Mouse (Mus musculus) spleen, embryonic (tissue): Measurements from ENCODE around the gene She.
"Not testable (repeated sequence)": the region's sequence is repeated elsewhere in the genome, so short reads cannot be mapped to it uniquely, and the experiment has no call there.

Experiments
- CTCF ChIA-PET: fragments of 350-600 bp; sonication (Branson Sonifier 250); formaldehyde crosslinking; loops from one replicate; lab custom pipeline; 2022; lab: Charles Lee

She gene

GRCm38 (mm10) chr3:89830815-89831591 is at the start of gene She:
TSS of gene She (plus strand) at chr3:89831370.
- CTCF ChIA-PET, result no interaction called here

GRCm38 (mm10) chr3:89781640-89782039 is 49.5 kb upstream of the She start:
- CTCF ChIA-PET, result no interaction called here

GRCm38 (mm10) chr3:89784991-89785753 is 46.0 kb upstream of the She start:
- CTCF ChIA-PET, result interaction anchor here (0.7 kb wide), 1 partner anchor 18 kb away, joined by 3 read pairs; no protein-coding TSS in a partner anchor

- CTCF ChIA-PET, result no interaction called here
These were observed 44.9 kb upstream of the She start for GRCm38 (mm10) chr3:89786275-89786674.

GRCm38 (mm10) chr3:89788680-89789352 is 42.4 kb upstream of the She start:
- CTCF ChIA-PET, result interaction anchor here (0.6 kb wide), 1 partner anchor 168 kb away, joined by 3 read pairs; no protein-coding TSS in a partner anchor

- CTCF ChIA-PET, result no interaction called here
These were observed 36.6 kb upstream of the She start for GRCm38 (mm10) chr3:89794616-89795015.

GRCm38 (mm10) chr3:89795746-89796145 is 35.4 kb upstream of the She start:
- CTCF ChIA-PET, result no interaction called here

GRCm38 (mm10) chr3:89796358-89796757 is 34.8 kb upstream of the She start:
- CTCF ChIA-PET, result no interaction called here

- CTCF ChIA-PET, result interaction anchor here (0.7 kb wide), 1 partner anchor 133 kb away, joined by 6 read pairs; no protein-coding TSS in a partner anchor
These were observed 32.7 kb upstream of the She start for GRCm38 (mm10) chr3:89798518-89798917.

GRCm38 (mm10) chr3:89799476-89799875 is 31.7 kb upstream of the She start:
- CTCF ChIA-PET, result no interaction called here

- CTCF ChIA-PET, result not testable (repeated sequence)
These were observed 31.1 kb upstream of the She start for GRCm38 (mm10) chr3:89800078-89800477.

GRCm38 (mm10) chr3:89800774-89801506 is 30.2 kb upstream of the She start:
- CTCF ChIA-PET, result no interaction called here

- CTCF ChIA-PET, result no interaction called here
These were observed 29.7 kb upstream of the She start for GRCm38 (mm10) chr3:89801507-89801847.

- CTCF ChIA-PET, result interaction anchor here (0.6 kb wide), 3 partner anchors 11 to 691 kb away, joined by 3 read pairs; no protein-coding TSS in a partner anchor
These were observed 28.3 kb upstream of the She start for GRCm38 (mm10) chr3:89802876-89803275.

- CTCF ChIA-PET, result no interaction called here
These were observed 26.0 kb upstream of the She start for GRCm38 (mm10) chr3:89805179-89805578.

GRCm38 (mm10) chr3:89806751-89807150 is 24.4 kb upstream of the She start:
- CTCF ChIA-PET, result no interaction called here

GRCm38 (mm10) chr3:89807171-89807570 is 24.0 kb upstream of the She start:
- CTCF ChIA-PET, result no interaction called here

GRCm38 (mm10) chr3:89807881-89808280 is 23.3 kb upstream of the She start:
- CTCF ChIA-PET, result interaction anchor here (0.5 kb wide), 1 partner anchor 1233 kb away, joined by 6 read pairs; no protein-coding TSS in a partner anchor

- CTCF ChIA-PET, result no interaction called here
These were observed 22.5 kb upstream of the She start for GRCm38 (mm10) chr3:89808638-89809037.

GRCm38 (mm10) chr3:89810841-89811240 is 20.3 kb upstream of the She start:
- CTCF ChIA-PET, result interaction anchor here (0.6 kb wide), 2 partner anchors 135 to 148 kb away, joined by 5 to 6 read pairs; no protein-coding TSS in a partner anchor

GRCm38 (mm10) chr3:89812166-89812565 is 19.0 kb upstream of the She start:
- CTCF ChIA-PET, result interaction anchor here (0.6 kb wide), 1 partner anchor 495 kb away, joined by 13 read pairs; no protein-coding TSS in a partner anchor
